Mouse (Mus musculus): ENCODE measurements around the gene Camsap2.

Camsap2 gene

GRCm38 (mm10) chr1:136345454-136346372, at the start of gene Camsap2:
TSS of gene Camsap2 (minus strand) at chr1:136346104.
- peak; percentile 95 for DNase-seq (ENCODE audit: low spot score)

GRCm38 (mm10) chr1:136395073-136395472, 49.2 kb upstream of the Camsap2 start:
- DNase-seq (ENCODE audit: low spot score) = no peak

GRCm38 (mm10) chr1:136394506-136394905, 48.6 kb upstream of the Camsap2 start:
- peak; percentile 24 for DNase-seq (ENCODE audit: low spot score)

DNA sequence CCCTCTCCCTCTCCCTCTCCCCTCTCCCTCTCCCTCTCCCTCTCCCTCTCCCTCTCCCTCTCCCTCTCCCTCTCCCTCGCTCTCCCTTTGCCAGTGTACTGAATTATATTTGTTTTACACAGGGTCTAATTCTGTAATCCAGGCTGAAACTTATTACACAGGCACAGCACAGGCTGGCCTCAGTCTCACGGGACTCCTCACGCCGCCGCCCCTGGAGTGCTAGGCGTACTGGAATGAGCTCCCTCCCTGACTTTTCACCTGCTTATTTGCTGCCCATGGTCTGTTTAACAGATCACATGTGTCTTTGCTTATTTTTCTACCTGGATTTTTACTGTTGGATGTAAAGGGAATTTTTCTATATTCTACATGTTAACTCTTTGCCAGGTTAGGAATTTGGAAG, 41.0 kb upstream of the Camsap2 start:
- DNase-seq (ENCODE audit: low spot score) = no peak

GRCm38 (mm10) chr1:136381583-136381982, 35.7 kb upstream of the Camsap2 start:
- DNase-seq (ENCODE audit: low spot score) = no peak

- DNase-seq (ENCODE audit: low spot score) = no peak
Measured at GRCm38 (mm10) chr1:136381169-136381568, 35.3 kb upstream of the Camsap2 start.

GRCm38 (mm10) chr1:136380606-136381005, 34.7 kb upstream of the Camsap2 start:
- no peak for DNase-seq (ENCODE audit: low spot score)

- DNase-seq (ENCODE audit: low spot score) = no peak
Measured at GRCm38 (mm10) chr1:136380161-136380560, 34.3 kb upstream of the Camsap2 start.

GRCm38 (mm10) chr1:136379261-136379660, 33.4 kb upstream of the Camsap2 start:
- DNase-seq (ENCODE audit: low spot score) = no peak

- DNase-seq (ENCODE audit: low spot score) = no peak
Measured at GRCm38 (mm10) chr1:136365986-136366385, 20.1 kb upstream of the Camsap2 start.

GRCm38 (mm10) chr1:136364711-136365110, 18.8 kb upstream of the Camsap2 start:
- DNase-seq (ENCODE audit: low spot score) = peak; percentile 70

- no peak for DNase-seq (ENCODE audit: low spot score)
Measured at GRCm38 (mm10) chr1:136363035-136363434, 17.1 kb upstream of the Camsap2 start.

- DNase-seq (ENCODE audit: low spot score) = peak; percentile 43
Measured at GRCm38 (mm10) chr1:136362567-136362966, 16.7 kb upstream of the Camsap2 start.

- no peak for DNase-seq (ENCODE audit: low spot score)
Measured at GRCm38 (mm10) chr1:136361373-136361772, 15.5 kb upstream of the Camsap2 start.

DNA sequence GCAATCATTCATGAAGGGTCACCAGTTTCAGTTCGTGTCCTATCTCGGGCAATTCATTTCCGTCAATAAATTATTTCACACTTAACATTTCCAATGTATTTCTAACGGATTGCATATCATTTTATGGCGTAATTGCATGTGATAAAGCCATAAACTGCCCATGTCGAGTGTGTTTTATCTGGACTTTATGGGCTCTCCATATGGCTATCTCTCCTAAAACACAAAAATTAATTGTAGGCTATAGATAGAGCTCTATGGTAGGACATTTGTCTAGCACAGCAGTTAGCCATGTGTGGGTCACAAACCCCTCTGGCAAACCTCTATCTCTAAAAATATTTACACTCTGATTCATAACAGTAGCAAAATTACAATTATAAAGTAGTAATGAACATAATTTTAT, 15.0 kb upstream of the Camsap2 start:
- no peak for DNase-seq (ENCODE audit: low spot score)

DNA sequence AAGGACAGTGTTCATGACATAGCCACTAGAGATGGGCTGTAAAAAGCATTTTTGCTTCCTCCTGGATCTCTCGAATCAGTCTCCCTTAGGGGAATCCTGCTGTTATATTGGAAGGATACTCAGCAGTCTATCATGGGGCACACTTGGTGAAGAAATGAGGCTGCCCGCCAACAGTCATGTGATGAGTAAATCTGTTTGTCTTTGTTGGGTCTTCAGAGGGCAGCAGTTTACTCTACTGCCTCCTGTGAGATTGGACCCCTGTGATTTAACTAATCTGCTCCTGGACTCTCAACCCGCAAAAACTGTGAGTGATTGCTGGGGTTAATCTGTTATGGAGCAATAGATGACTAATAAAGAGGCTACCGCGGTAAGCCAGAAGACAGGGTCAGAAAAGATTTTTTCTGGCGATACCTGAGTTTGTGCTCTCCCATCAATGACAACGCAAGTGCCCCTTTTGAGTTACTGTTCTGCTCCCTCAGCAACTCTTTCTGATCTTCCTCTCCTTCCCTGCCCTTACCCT, 13.0 kb upstream of the Camsap2 start:
- DNase-seq (ENCODE audit: low spot score) = no peak

DNA sequence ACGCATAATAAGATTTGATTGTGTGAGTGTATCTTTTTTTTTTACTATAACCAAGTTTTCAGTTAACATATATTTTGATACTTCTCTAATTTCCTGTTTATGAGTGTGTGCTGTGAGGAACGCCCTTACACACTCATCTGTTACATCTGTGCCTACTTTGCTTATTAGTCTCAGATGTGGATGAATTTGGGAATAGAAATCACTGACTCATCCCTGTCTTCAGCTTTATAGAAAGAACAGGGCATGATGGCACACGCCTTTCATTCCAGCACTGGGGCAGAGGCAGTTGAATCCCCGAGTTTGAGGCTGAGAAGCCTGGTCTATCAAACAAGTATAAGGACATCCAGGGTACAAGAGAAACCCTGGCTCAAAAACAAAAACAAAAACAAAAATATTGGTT, 9.7 kb upstream of the Camsap2 start:
- no peak for DNase-seq (ENCODE audit: low spot score)

DNA sequence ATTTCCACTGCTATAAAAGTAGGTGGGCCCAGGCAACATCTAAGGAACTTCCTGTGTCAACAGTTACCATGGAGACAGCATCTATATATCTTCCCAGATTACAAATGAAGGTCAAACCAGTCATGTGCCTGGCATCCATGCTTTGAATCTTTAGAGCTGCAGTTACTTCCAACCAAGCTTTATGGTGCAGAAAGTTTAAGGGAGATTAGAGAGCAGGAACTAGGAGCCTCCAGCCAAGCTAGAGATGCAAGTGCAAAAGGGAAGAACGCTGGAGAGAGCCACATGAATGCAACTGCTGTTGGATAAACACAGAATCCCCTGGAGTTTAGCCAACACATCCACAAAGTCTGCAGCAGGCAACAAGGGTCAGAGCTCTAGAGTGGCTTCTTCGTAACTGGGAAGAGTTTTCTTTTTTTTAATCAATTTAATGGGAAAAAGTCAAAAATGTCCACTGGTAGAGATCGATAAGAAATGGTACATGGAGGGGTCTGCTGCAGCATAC, 4.8 kb upstream of the Camsap2 start:
- DNase-seq (ENCODE audit: low spot score) = no peak

DNA sequence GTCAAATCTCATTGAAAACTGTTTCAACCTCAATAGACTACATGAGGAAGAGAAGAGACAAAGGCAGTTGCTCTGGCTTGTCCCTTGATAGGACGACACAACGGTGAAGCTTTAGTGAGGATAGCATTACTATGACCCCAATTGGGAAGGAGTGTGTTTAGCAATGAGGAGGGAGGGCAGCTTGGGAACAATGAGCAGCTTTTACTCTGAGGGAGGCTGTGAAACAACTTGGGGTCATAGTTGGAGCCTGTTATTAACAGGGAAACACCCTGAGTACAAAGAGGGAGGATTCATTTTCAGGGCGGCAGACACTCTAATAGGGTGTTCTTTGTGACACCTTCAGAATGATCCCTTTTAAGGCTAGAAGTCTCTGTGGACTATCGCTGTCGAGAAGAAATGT, 2.2 kb upstream of the Camsap2 start:
- no peak for DNase-seq (ENCODE audit: low spot score)

- no peak for DNase-seq (ENCODE audit: low spot score)
Measured at GRCm38 (mm10) chr1:136347140-136347539, 1.2 kb upstream of the Camsap2 start.

DNA sequence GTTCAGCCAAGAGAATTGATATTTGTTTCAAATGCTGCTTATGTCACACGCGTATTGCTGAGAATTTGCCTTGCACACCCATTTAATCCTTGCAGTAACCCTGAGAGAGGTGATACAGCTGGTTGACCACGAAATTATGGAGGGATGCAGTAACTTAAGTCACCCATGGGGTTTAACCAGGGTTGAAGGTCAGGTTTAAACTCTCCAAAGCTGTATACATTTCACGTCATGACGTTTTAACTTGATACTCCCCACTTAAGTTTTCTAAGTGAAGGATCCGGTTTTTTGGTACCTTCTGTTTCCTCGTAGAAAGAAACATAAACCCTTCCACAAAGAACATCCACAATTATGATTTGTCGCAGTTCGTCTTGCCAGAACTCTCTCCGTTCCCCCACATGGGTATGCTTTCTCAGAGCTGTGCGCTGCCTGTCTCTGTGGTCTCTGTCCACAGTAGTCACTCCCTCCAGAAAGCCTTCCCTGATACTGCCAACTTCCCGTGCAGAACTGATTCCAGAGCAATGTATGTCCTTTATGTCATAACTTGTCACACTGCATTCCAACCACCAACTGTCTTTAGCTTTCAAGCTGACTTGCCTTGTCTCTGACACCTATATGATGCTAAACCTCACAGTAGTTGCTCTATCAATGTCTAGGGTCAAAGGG, 600 bp upstream of the Camsap2 start:
- DNase-seq (ENCODE audit: low spot score) = no peak

DNA sequence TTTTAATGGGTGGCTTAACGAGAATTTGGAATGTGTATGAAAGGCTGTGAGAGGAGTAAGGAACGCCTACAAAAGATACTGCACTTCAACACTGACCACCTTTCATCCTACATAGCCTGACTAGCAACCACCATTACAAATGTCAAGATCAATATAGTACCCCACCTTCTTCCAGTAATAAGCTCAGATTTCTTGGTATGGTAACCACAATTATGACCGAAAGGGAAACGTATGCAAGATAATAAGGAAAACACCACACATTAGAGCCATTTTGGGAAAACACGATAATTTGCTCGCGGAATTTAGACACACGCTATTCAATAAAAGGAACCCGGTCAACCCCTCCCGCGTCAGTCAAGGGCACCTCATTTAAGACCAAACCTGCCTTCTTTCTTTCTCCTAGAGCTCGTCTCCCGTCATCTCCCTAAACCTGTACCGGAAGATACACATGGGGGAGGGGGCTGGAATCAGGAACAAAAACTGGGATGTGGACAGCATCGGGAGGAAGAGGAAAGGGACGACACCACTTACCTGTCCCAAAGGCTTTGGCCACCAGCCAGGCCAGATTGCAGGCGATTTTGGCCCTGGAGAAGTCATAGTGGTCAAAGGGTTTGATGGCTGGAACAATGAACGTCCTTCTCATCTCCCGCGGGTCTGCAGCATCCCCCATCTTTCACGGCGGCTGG, 993 bp downstream of the Camsap2 start:
- peak; percentile 33 for DNase-seq (ENCODE audit: low spot score)
